17 mouse cellular contexts compared by ENCODE assay signal in the genomic region with DNA sequence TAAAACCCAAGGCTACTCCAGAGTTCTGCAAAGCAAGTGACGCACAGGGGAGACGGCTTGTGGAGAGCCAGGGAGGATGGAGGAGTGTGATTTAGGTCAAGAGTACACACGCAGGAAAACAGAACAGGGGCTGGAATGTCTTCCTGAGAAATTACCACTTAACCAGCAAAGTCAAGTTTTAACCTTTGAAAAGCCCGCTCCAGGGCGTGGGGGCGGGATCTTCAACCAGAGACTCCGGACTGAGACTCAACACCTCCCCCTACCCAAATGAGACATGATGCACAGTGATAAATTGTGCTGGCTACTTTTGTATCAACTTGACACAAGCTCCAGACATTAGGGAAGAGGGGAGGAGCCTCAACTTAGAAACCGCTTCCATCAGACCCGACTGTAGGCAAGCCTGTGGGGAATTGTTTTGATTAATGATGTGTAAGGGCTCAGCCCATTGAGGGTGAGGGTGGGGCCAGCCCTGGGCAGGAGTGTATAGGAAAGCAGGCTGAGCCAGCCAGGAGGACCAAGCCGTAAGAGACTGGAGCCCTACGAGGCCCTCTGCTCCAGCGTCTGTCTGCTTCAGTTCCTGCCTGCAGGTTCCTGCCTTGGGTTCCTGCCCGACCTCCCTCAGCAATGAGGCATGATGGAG. TPM values are rescaled to one million over a fixed set of nuclear protein-coding genes. Genes with fewer than 3 reads are reported as not detected.
A peak's percentile ranks its signal among the peaks of the same experiment; 100 is the strongest.
DNase-seq lines count a peak whose midpoint lies in the region; ATAC-seq and TF ChIP-seq lines count a peak whose summit lies in the region.
"Had no signal": no experiment of that assay in that cellular context is flagged by ENCODE, and none has a peak within 500 bp of the region (broad histone marks: within the 10 kb centered on the region; RNA-seq: fewer than 3 reads in every experiment).

No protein-coding gene starts in this region.

- peak; percentile 65; the same call in 1 of the 2 replicates for ATAC-seq in kidney, embryonic 15.5 days (replicated peaks; ENCODE audit: low FRiP score)
- ATAC-seq in lung, postnatal 0 days, result peak; percentile 41; the same call in 1 of the 2 replicates
- 0 out of 2 replicates have a peak, but pooled peaks have one; percentile 34 for ATAC-seq in stomach, postnatal 0 days (ENCODE audit: low FRiP score, low TSS enrichment)
- ATAC-seq: forebrain, embryonic 13.5 days; forebrain, postnatal 0 days had no signal

- H3K36me3 ChIP-seq in kidney, embryonic 15.5 days, result no peaks in the 10 kb centered on the region
- no peaks in the 10 kb centered on the region for H3K36me3 ChIP-seq in lung, postnatal 0 days (ENCODE audit: insufficient read depth, low read length)
- H3K36me3 ChIP-seq in stomach, postnatal 0 days (ENCODE audit: control insufficient read depth, insufficient read depth, low read length), result no peaks in the 10 kb centered on the region

- peak overlapping the region; percentile 19; the same call in 1 of the 2 replicates for H3K27ac ChIP-seq in kidney, embryonic 15.5 days
- H3K27ac ChIP-seq in lung, postnatal 0 days (ENCODE audit: low read length), result no peak overlapping the region
- no peak overlapping the region for H3K27ac ChIP-seq in stomach, postnatal 0 days (replicated peaks)
- H3K27ac ChIP-seq: embryonic facial prominence, embryonic 10.5 days; forebrain, embryonic 13.5 days; hindbrain, embryonic 10.5 days; hindbrain, embryonic 14.5 days had no signal

- H3K4me3 ChIP-seq in kidney, embryonic 15.5 days (replicated peaks), result no peak overlapping the region
- H3K4me3 ChIP-seq in lung, postnatal 0 days (ENCODE audit: low read depth, low read length), result no peak overlapping the region
- H3K4me3 ChIP-seq in stomach, postnatal 0 days (ENCODE audit: low read depth, low read length), result no peak overlapping the region
- H3K4me3 ChIP-seq: embryonic facial prominence, embryonic 10.5 days; forebrain, embryonic 13.5 days; heart, embryonic 12.5 days; hindbrain, embryonic 10.5 days had no signal

- H3K9ac ChIP-seq in kidney, embryonic 15.5 days, result no peak overlapping the region
- H3K9ac ChIP-seq in lung, postnatal 0 days (replicated peaks; ENCODE audit: low read depth), result no peak overlapping the region
- no peak overlapping the region for H3K9ac ChIP-seq in stomach, postnatal 0 days (ENCODE audit: low read length)
- H3K9ac ChIP-seq: forebrain, embryonic 13.5 days; forebrain, postnatal 0 days; heart, embryonic 12.5 days; hindbrain, embryonic 14.5 days had no signal

- H3K27me3 ChIP-seq in kidney, embryonic 15.5 days, result no peaks in the 10 kb centered on the region
- no peaks in the 10 kb centered on the region for H3K27me3 ChIP-seq in lung, postnatal 0 days (replicated peaks; ENCODE audit: insufficient read depth, low read length)
- no peaks in the 10 kb centered on the region for H3K27me3 ChIP-seq in stomach, postnatal 0 days (ENCODE audit: control insufficient read depth, insufficient read depth, low read length)
- H3K27me3 ChIP-seq: CH12.LX; forebrain, embryonic 13.5 days; heart, embryonic 12.5 days had no signal

- no peak for TF ChIP-seq EP300 in lung, postnatal 0 days (IDR thresholded peaks at IDR 0.05)
- no peak for TF ChIP-seq EP300 in stomach, postnatal 0 days (optimal IDR thresholded peaks at IDR 0.05)

- no peak for DNase-seq in kidney, adult 18-20 months
- peak; percentile 42 for DNase-seq in lung, postnatal 0 days (ENCODE audit: low spot score)
- no peak for DNase-seq in lung, postnatal 36 days
- DNase-seq in R1 (ENCODE audit: low read depth, low spot score), result peak; percentile 38
- DNase-seq in stomach, postnatal 0 days (ENCODE audit: low spot score), result no peak
- DNase-seq in cerebellum, adult 11-12 months, result no peak
- DNase-seq: adrenal gland, postnatal 25 days; cerebellum, postnatal 10 days; forebrain, postnatal 0 days; gastrocnemius, postnatal 14 days had no signal

- WGBS in kidney, embryonic 15.5 days, result 37% methylated on average over 13 of the region's 13 CpGs
- WGBS in lung, postnatal 0 days, result 63% methylated on average over 13 of the region's 13 CpGs
- WGBS in stomach, postnatal 0 days, result 65% methylated on average over 13 of the region's 13 CpGs

- peaks cover 3% of the 10 kb centered on the region; the same call in 1 of the 2 replicates for H3K9me3 ChIP-seq in kidney, embryonic 15.5 days (replicated peaks)
- H3K9me3 ChIP-seq in lung, postnatal 0 days (ENCODE audit: low read length), result no peaks in the 10 kb centered on the region
- H3K9me3 ChIP-seq in stomach, postnatal 0 days (ENCODE audit: control insufficient read depth, low read length), result no peaks in the 10 kb centered on the region

- H3K4me1 ChIP-seq in kidney, embryonic 15.5 days, result peaks cover 41% of the 10 kb centered on the region
- H3K4me1 ChIP-seq in lung, postnatal 0 days (ENCODE audit: insufficient read depth, low read depth, low read length), result no peaks in the 10 kb centered on the region; the same call in 1 of the 2 replicates
- H3K4me1 ChIP-seq in stomach, postnatal 0 days (replicated peaks; ENCODE audit: control insufficient read depth, insufficient read depth), result peaks cover 2% of the 10 kb centered on the region

- no peak for TF ChIP-seq CTCF in lung, postnatal 0 days (IDR thresholded peaks at IDR 0.05)
- no peak for TF ChIP-seq CTCF in stomach, postnatal 0 days (IDR thresholded peaks at IDR 0.05; ENCODE audit: low read depth)

- no peak overlapping the region; the same call in 1 of the 2 replicates for H3K4me2 ChIP-seq in kidney, embryonic 15.5 days
- no peak overlapping the region for H3K4me2 ChIP-seq in lung, postnatal 0 days (replicated peaks; ENCODE audit: low read depth, low read length)
- no peak overlapping the region for H3K4me2 ChIP-seq in stomach, postnatal 0 days (replicated peaks; ENCODE audit: low read depth)
- H3K4me2 ChIP-seq: forebrain, embryonic 13.5 days; heart, embryonic 12.5 days; hindbrain, embryonic 14.5 days had no signal

RNA-seq across cellular contexts. Expression of a gene that starts 17.9 kb away (rescaled TPM):
- polyA plus RNA-seq in kidney, embryonic 15.5 days (2015; fragmentation: Nextera tagmentation; extraction: Ambion mirVana), result 4.3 and 5.1 TPM in 2 replicates
- 2.9 and 3.0 TPM in 2 replicates for polyA plus RNA-seq in lung, postnatal 0 days (2015; fragmentation: Nextera tagmentation; extraction: Ambion mirVana)
- 1.5 TPM in 2 replicates for polyA plus RNA-seq in stomach, postnatal 0 days (2015; fragmentation: Nextera tagmentation; extraction: Ambion mirVana)

Comparison
In these comparisons a context has a peak if more than half of its experiments do, and no peak if none do; other contexts are left out.
1. DNase-seq: peak in lung, postnatal 0 days (single experiment) and R1 (single experiment); none in kidney, adult 18-20 months (single experiment), lung, postnatal 36 days (single experiment), stomach, postnatal 0 days (single experiment) and cerebellum, adult 11-12 months (single experiment).
2. Peak in every context shown above with its lines, with median percentiles within 50 percentile points of each other: ATAC-seq.